ENCODE assay signal across 8 mouse cellular contexts in the genomic region with DNA sequence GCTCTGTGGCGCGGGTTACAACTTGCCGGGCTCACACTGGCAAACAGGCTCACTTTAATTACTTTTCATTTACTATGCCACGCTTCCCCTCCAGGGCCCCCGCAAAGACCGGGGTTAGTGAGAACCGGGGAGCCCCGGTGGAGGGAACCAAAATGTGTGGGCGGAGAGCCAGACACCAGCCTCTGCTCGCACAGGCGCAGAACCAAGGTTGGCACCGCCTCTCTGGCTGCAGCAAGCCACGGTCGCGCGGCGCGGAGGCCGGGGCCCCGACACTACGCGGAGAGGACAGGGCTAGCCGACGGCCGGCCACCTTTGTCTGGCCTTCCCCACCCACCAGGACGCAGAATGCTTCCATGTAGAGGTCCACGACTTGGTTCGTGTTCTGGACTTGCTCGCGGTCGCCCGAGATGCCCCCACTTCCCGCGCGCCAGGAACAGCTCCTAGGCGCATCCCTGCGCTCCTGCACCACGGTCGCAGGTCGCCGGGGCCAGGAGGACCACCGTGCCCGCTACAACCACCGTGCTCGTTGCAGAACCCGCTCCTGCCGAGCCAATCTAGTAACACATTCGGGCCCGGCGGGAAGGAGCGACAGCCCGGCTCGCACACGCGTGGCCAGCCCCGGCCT. TPM values are rescaled to one million over a fixed set of nuclear protein-coding genes. Genes with fewer than 3 reads are reported as not detected.
DNase-seq lines count a peak whose midpoint lies in the region; ATAC-seq and TF ChIP-seq lines count a peak whose summit lies in the region.

No protein-coding gene starts in this region.

- peak; percentile 63 for DNase-seq in CH12.LX (ENCODE audit: extremely low read depth)
- peak; percentile 81 for DNase-seq in forebrain, embryonic 14.5 days (ENCODE audit: low spot score)
- DNase-seq in heart, postnatal 14 days = peak; percentile 80 to 84
- DNase-seq in layer of hippocampus, adult 18-20 months (ENCODE audit: low spot score in 2 of 2) = peak; percentile 74 to 86
- DNase-seq in lung, adult 18-20 months = peak; percentile 87 to 88
- DNase-seq in testis, postnatal 10 days (ENCODE audit: low spot score) = peak; percentile 85

- H3K4me1 ChIP-seq in CH12.LX (ENCODE audit: control insufficient read depth in 1 of 2, insufficient read depth in 2 of 2) = peaks cover 8 to 47% of the 10 kb centered on the region in 2 experiments
- H3K4me1 ChIP-seq in forebrain, embryonic 14.5 days (ENCODE audit: control insufficient read depth, insufficient read depth, low read length) = peaks cover 6% of the 10 kb centered on the region
- peaks cover 13% of the 10 kb centered on the region for H3K4me1 ChIP-seq in neural tube, embryonic 14.5 days (ENCODE audit: control insufficient read depth, insufficient read depth, low read length)

- TF ChIP-seq POLR2A in CH12.LX (IDR thresholded peaks at IDR 0.05; ENCODE audit: low read depth, low read length) = peak; percentile 25; the same call in 1 of the 2 replicates

- peak overlapping the region; percentile 63 for H3K27ac ChIP-seq in CH12.LX (ENCODE audit: insufficient read depth, low read depth)
- H3K27ac ChIP-seq in forebrain, embryonic 14.5 days (ENCODE audit: low read depth, low read length) = peak overlapping the region; percentile 81
- H3K27ac ChIP-seq in neural tube, embryonic 14.5 days (ENCODE audit: low read depth, low read length) = peak overlapping the region; percentile 78

- peaks cover 45% of the 10 kb centered on the region for H3K79me2 ChIP-seq in CH12.LX (replicated peaks; ENCODE audit: control insufficient read depth, extremely low read depth, insufficient read depth, poor library complexity, severe bottlenecking)

- H3K9me3 ChIP-seq in CH12.LX (replicated peaks; ENCODE audit: low read length) = no peaks in the 10 kb centered on the region
- no peaks in the 10 kb centered on the region for H3K9me3 ChIP-seq in forebrain, embryonic 14.5 days (replicated peaks; ENCODE audit: control insufficient read depth, low read length)
- H3K9me3 ChIP-seq in neural tube, embryonic 14.5 days (ENCODE audit: control insufficient read depth, low read length) = no peaks in the 10 kb centered on the region

- no peak for TF ChIP-seq EP300 in CH12.LX (IDR thresholded peaks at IDR 0.05; ENCODE audit: low read length)

- intact Hi-C loops in heart, postnatal 14 days (cut with DNase I) = loop anchor here (2.0 to 10.0 kb wide), 5 partner anchors 44 to 155 kb away; no protein-coding TSS in a partner anchor

- in situ Hi-C loops in CH12.LX (cut with MboI; ENCODE audit: low pct_ligation_motif_present, low pct_unique_long_range_greater_than_20kb, low sequenced_read_pairs) = no loop called here

- peaks cover 0 to 7% of the 10 kb centered on the region in 2 experiments for H3K36me3 ChIP-seq in CH12.LX (replicated peaks in 1 of 2; ENCODE audit: control insufficient read depth in 1 of 2, insufficient read depth in 1 of 2, low read length in 1 of 2)
- no peaks in the 10 kb centered on the region for H3K36me3 ChIP-seq in forebrain, embryonic 14.5 days (ENCODE audit: control insufficient read depth, insufficient read depth, low read length)
- no peaks in the 10 kb centered on the region for H3K36me3 ChIP-seq in neural tube, embryonic 14.5 days (ENCODE audit: control insufficient read depth, insufficient read depth, low read length)

- peak overlapping the region; percentile 89 for H3K4me2 ChIP-seq in CH12.LX (ENCODE audit: insufficient read depth, low read depth, poor library complexity, severe bottlenecking)
- H3K4me2 ChIP-seq in forebrain, embryonic 14.5 days (ENCODE audit: low read length) = peak overlapping the region; percentile 80
- peak overlapping the region; percentile 73 for H3K4me2 ChIP-seq in neural tube, embryonic 14.5 days (ENCODE audit: low read depth, low read length)

- peak; percentile 67 for ATAC-seq in cerebellum, adult (ENCODE audit: insufficient number of reproducible peaks, low FRiP score, low TSS enrichment)
- peak; percentile 85 for ATAC-seq in forebrain, embryonic 14.5 days
- ATAC-seq in neural tube, embryonic 14.5 days (ENCODE audit: low read depth) = peak; percentile 86

- no peak for TF ChIP-seq RAD21 in CH12.LX (IDR thresholded peaks at IDR 0.05; ENCODE audit: low read depth, low read length)

- dilution Hi-C loops in CH12.LX (cut with MboI; ENCODE audit: extremely low pct_ligation_motif_present, extremely low pct_unique_long_range_greater_than_20kb, low sequenced_read_pairs) = no loop called here

- WGBS in forebrain, embryonic 14.5 days = under 1% methylated on average over 56 of the region's 56 CpGs
- WGBS in neural tube, embryonic 14.5 days = under 1% methylated on average over 54 of the region's 56 CpGs

- peak overlapping the region; percentile 54 for H3K9ac ChIP-seq in CH12.LX (ENCODE audit: insufficient read depth, low read depth)
- peak overlapping the region; percentile 83 for H3K9ac ChIP-seq in forebrain, embryonic 14.5 days (ENCODE audit: low read length)
- H3K9ac ChIP-seq in neural tube, embryonic 14.5 days (replicated peaks; ENCODE audit: low read depth, low read length) = peak overlapping the region; percentile 74

- no peak for TF ChIP-seq CTCF in CH12.LX (conservative IDR thresholded peaks at IDR 0.05 in 1 of 2, IDR thresholded peaks at IDR 0.05 in 1 of 2; ENCODE audit: low read depth in 2 of 2, low read length in 2 of 2)

- peak overlapping the region; percentile 73 to 94 (median 90) for H3K4me3 ChIP-seq in CH12.LX (replicated peaks in 1 of 3; ENCODE audit: low read depth in 2 of 3, low read length in 2 of 3, poor library complexity in 1 of 3)
- peak overlapping the region; percentile 79 for H3K4me3 ChIP-seq in forebrain, embryonic 14.5 days (ENCODE audit: low read depth, low read length)
- H3K4me3 ChIP-seq in neural tube, embryonic 14.5 days (ENCODE audit: low read depth, low read length) = peak overlapping the region; percentile 83

- H3K27me3 ChIP-seq in CH12.LX (replicated peaks) = no peaks in the 10 kb centered on the region
- no peaks in the 10 kb centered on the region for H3K27me3 ChIP-seq in forebrain, embryonic 14.5 days (replicated peaks; ENCODE audit: control insufficient read depth, insufficient read depth, low read length)
- H3K27me3 ChIP-seq in neural tube, embryonic 14.5 days (ENCODE audit: control insufficient read depth, insufficient read depth, low read length) = no peaks in the 10 kb centered on the region

TF ChIP-seq in CH12.LX, 34 proteins besides CTCF, POLR2A, EP300 and RAD21:
- TF ChIP-seq MAX (IDR thresholded peaks at IDR 0.05; ENCODE audit: low read length) = peak; percentile 21; the same call in 1 of the 2 replicates
- no peak for TF ChIP-seq MYC (IDR thresholded peaks at IDR 0.05; ENCODE audit: low read depth, low read length)
- TF ChIP-seq ETS1 (conservative IDR thresholded peaks at IDR 0.05; ENCODE audit: low read depth, low read length) = no peak; the same call in 1 of the 2 replicates
- peak; percentile 70 for TF ChIP-seq UBTF (IDR thresholded peaks at IDR 0.05; ENCODE audit: low read depth, low read length)
- no peak for TF ChIP-seq SMC3 (IDR thresholded peaks at IDR 0.05; ENCODE audit: low read depth, low read length)
- TF ChIP-seq TCF12 (IDR thresholded peaks at IDR 0.05; ENCODE audit: low read depth, low read length) = 0 out of 2 replicates have a peak, but pooled peaks have one; percentile 30
- TF ChIP-seq MEF2A (IDR thresholded peaks at IDR 0.05; ENCODE audit: borderline replicate concordance, low read depth, low read length) = no peak
- TF ChIP-seq JUN (IDR thresholded peaks at IDR 0.05; ENCODE audit: insufficient read depth, low read depth, low read length) = no peak
- 0 out of 2 replicates have a peak, but pooled peaks have one; percentile 33 for TF ChIP-seq MXI1 (IDR thresholded peaks at IDR 0.05; ENCODE audit: low read depth, low read length)
- TF ChIP-seq NRF1 (IDR thresholded peaks at IDR 0.05; ENCODE audit: low read depth, low read length) = peak; percentile 82
- no peak for TF ChIP-seq POLR2AphosphoS2 (IDR thresholded peaks at IDR 0.05; ENCODE audit: low read depth, low read length)
- peak; percentile 6; the same call in 1 of the 2 replicates for TF ChIP-seq IRF4 (IDR thresholded peaks at IDR 0.05; ENCODE audit: low read depth, low read length)
- TF ChIP-seq KAT2A (IDR thresholded peaks at IDR 0.05; ENCODE audit: insufficient replicate concordance, low read length) = no peak
- no peak for TF ChIP-seq ZKSCAN1 (IDR thresholded peaks at IDR 0.05; ENCODE audit: borderline replicate concordance, low read depth, low read length)
- TF ChIP-seq PAX5 (IDR thresholded peaks at IDR 0.05; ENCODE audit: low read length) = no peak
- TF ChIP-seq HCFC1 (IDR thresholded peaks at IDR 0.05; ENCODE audit: low read depth, low read length) = peak; percentile 19; the same call in 1 of the 2 replicates
- 0 out of 2 replicates have a peak, but pooled peaks have one; percentile 5 for TF ChIP-seq ELF1 (IDR thresholded peaks at IDR 0.05; ENCODE audit: low read depth, low read length)
- peak; percentile 39 for TF ChIP-seq SIN3A (IDR thresholded peaks at IDR 0.05; ENCODE audit: low read length)
- no peak for TF ChIP-seq TBP (conservative IDR thresholded peaks at IDR 0.05; ENCODE audit: low read depth, low read length)

RNA-seq across cellular contexts. Expression of a gene that starts 0.8 kb away (rescaled TPM):
- total RNA-seq in CH12.LX (2012; rRNA removed) (10.3 TPM in 2 replicates), CH12.LX (2014; rRNA removed) (12.8 and 14.1 TPM in 2 replicates)
- polyA plus RNA-seq in CH12.LX (2012; ENCODE audit: insufficient read length, low read depth) = 21.6 and 23.3 TPM in 2 replicates
- polyA plus RNA-seq in forebrain, embryonic 14.5 days (2014; fragmentation: Nextera tagmentation; extraction: Ambion mirVana) = 6.8 and 10.7 TPM in 2 replicates
- total RNA-seq in heart, postnatal 14 days (2021) = 10 to 100 TPM; 17.5 to 18.5 TPM
- total RNA-seq in layer of hippocampus, adult 18-20 months (2021) = 10 to 100 TPM; 20.4 to 23.1 TPM
- polyA plus RNA-seq in neural tube, embryonic 14.5 days (2014; fragmentation: Nextera tagmentation; extraction: Ambion mirVana) = 14.8 and 21.7 TPM in 2 replicates

Comparison
In these comparisons a context has a peak if more than half of its experiments do, and no peak if none do; other contexts are left out.
1. Peak in every context shown above with its lines: DNase-seq, ATAC-seq, H3K4me3 ChIP-seq and H3K27ac ChIP-seq.